ENCODE assay signal across 9 mouse cellular contexts in the genomic region with DNA sequence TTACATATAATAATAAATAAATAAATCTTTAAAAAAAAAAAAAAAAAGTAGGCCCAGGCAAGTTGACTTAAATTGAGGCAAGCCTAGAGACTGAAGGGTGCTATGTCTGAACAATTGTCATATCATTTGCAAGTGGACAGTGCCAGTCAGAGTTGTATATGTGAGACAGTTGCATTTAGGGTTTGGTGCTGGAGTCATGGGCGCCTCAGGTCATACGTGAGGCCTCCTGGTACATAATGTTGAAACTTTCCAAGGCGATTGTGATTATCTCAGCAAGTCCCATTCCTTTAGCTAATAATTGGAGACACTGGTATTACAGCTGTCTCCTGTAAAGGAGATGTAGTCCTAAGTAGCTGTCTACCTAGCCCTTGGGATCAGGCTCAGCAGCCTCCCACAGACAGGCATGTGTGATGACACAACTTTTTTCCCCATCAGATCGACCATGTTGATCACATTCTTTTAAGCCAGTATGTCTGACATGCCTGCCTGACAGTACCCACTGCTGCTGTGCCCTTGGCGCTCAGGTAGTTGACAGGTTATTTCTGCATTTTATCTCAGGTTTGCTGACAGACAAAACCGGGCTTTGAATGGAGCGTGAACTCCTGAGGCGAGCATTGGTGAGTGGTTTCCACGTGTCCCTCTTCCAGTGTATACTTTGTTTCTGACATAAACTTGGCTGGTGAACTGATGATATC. TPM values are rescaled to one million over a fixed set of nuclear protein-coding genes. Genes with fewer than 3 reads are reported as not detected.
A peak's percentile ranks its signal among the peaks of the same experiment; 100 is the strongest.
DNase-seq lines count a peak whose midpoint lies in the region; ATAC-seq and TF ChIP-seq lines count a peak whose summit lies in the region.
"Had no signal": no experiment of that assay in that cellular context is flagged by ENCODE, and none has a peak within 500 bp of the region (broad histone marks: within the 10 kb centered on the region; RNA-seq: fewer than 3 reads in every experiment).

No protein-coding gene starts in this region.

- H3K4me1 ChIP-seq in lung, embryonic 15.5 days: peaks cover 24% of the 10 kb centered on the region
- peaks cover 7% of the 10 kb centered on the region for H3K4me1 ChIP-seq in embryonic fibroblast, embryonic 13.5 days (ENCODE audit: control insufficient read depth, insufficient read depth, low read length)
- H3K4me1 ChIP-seq in limb, embryonic 14.5 days (ENCODE audit: control insufficient read depth, insufficient read depth, low read length): peaks cover 19% of the 10 kb centered on the region
- peaks cover 22% of the 10 kb centered on the region for H3K4me1 ChIP-seq in stomach, embryonic 14.5 days (ENCODE audit: control insufficient read depth, insufficient read depth, low read length)

- H3K27me3 ChIP-seq in lung, embryonic 15.5 days: no peaks in the 10 kb centered on the region
- H3K27me3 ChIP-seq in limb, embryonic 14.5 days (ENCODE audit: control insufficient read depth, insufficient read depth, low read length): no peaks in the 10 kb centered on the region
- H3K27me3 ChIP-seq in stomach, embryonic 14.5 days (ENCODE audit: control insufficient read depth, insufficient read depth, low read length): no peaks in the 10 kb centered on the region

- peaks cover 23% of the 10 kb centered on the region for H3K36me3 ChIP-seq in lung, embryonic 15.5 days
- peaks cover 22% of the 10 kb centered on the region for H3K36me3 ChIP-seq in limb, embryonic 14.5 days (ENCODE audit: control insufficient read depth, insufficient read depth, low read length)
- H3K36me3 ChIP-seq in stomach, embryonic 14.5 days (ENCODE audit: control insufficient read depth, insufficient read depth, low read length): peaks cover 16% of the 10 kb centered on the region

- H3K9me3 ChIP-seq in lung, embryonic 15.5 days: no peaks in the 10 kb centered on the region
- no peaks in the 10 kb centered on the region for H3K9me3 ChIP-seq in limb, embryonic 14.5 days (ENCODE audit: control insufficient read depth, low read length)
- H3K9me3 ChIP-seq in stomach, embryonic 14.5 days (ENCODE audit: control insufficient read depth, low read depth, low read length): no peaks in the 10 kb centered on the region

- TF ChIP-seq POLR2A in embryonic fibroblast, embryonic 13.5 days (IDR thresholded peaks at IDR 0.05; ENCODE audit: low read depth, low read length): peak; percentile 50
- TF ChIP-seq POLR2A in limb, embryonic 14.5 days (IDR thresholded peaks at IDR 0.05; ENCODE audit: borderline replicate concordance, extremely low read depth, insufficient read depth, insufficient read length): no peak

- peak overlapping the region; percentile 91 for H3K9ac ChIP-seq in lung, embryonic 15.5 days
- peak overlapping the region; percentile 92 for H3K9ac ChIP-seq in limb, embryonic 14.5 days (ENCODE audit: low read depth, low read length, severe bottlenecking)
- peak overlapping the region; percentile 76 for H3K9ac ChIP-seq in stomach, embryonic 14.5 days (replicated peaks; ENCODE audit: low read depth, low read length)

- peak overlapping the region; percentile 67 for H3K4me2 ChIP-seq in lung, embryonic 15.5 days
- peak overlapping the region; percentile 64 for H3K4me2 ChIP-seq in limb, embryonic 14.5 days (replicated peaks; ENCODE audit: low read depth, low read length, severe bottlenecking)
- peak overlapping the region; percentile 73 for H3K4me2 ChIP-seq in stomach, embryonic 14.5 days (replicated peaks; ENCODE audit: low read depth, low read length)

- WGBS in lung, embryonic 15.5 days: 14% methylated on average over 9 of the region's 9 CpGs
- WGBS in limb, embryonic 14.5 days: 27% methylated on average over 9 of the region's 9 CpGs
- 14% methylated on average over 9 of the region's 9 CpGs for WGBS in stomach, embryonic 14.5 days

- peak overlapping the region; percentile 44; the same call in 1 of the 2 replicates for H3K27ac ChIP-seq in lung, embryonic 15.5 days
- H3K27ac ChIP-seq in embryonic fibroblast, embryonic 13.5 days (ENCODE audit: insufficient read depth, low read length): peak overlapping the region; percentile 45; the same call in 1 of the 2 replicates
- no peak overlapping the region; the same call in 1 of the 2 replicates for H3K27ac ChIP-seq in limb, embryonic 14.5 days (replicated peaks; ENCODE audit: low read depth, low read length)
- H3K27ac ChIP-seq in stomach, embryonic 14.5 days (ENCODE audit: low read length): peak overlapping the region; percentile 67

- ATAC-seq in lung, embryonic 15.5 days (ENCODE audit: borderline replicate concordance, extremely low read depth, low FRiP score, low TSS enrichment): no peak
- no peak for ATAC-seq in limb, embryonic 14.5 days (ENCODE audit: low FRiP score, low read depth)
- ATAC-seq in stomach, embryonic 14.5 days (ENCODE audit: insufficient number of reproducible peaks, insufficient read depth, low FRiP score, low read depth): no peak

- peak overlapping the region; percentile 85 for H3K4me3 ChIP-seq in lung, embryonic 15.5 days
- H3K4me3 ChIP-seq in embryonic fibroblast, embryonic 13.5 days (ENCODE audit: insufficient read depth, low read length): peak overlapping the region; percentile 99
- peak overlapping the region; percentile 89 for H3K4me3 ChIP-seq in limb, embryonic 14.5 days (replicated peaks; ENCODE audit: low read length)
- peak overlapping the region; percentile 72 for H3K4me3 ChIP-seq in stomach, embryonic 14.5 days (ENCODE audit: low read depth, low read length)

- TF ChIP-seq CTCF in embryonic fibroblast, embryonic 13.5 days (IDR thresholded peaks at IDR 0.05; ENCODE audit: borderline replicate concordance, insufficient read depth, low read length): no peak

- DNase-seq in lung, postnatal 25 days (ENCODE audit: low spot score): no peak
- DNase-seq in limb, embryonic 14.5 days (ENCODE audit: low spot score): no peak
- DNase-seq in adrenal gland, postnatal 36 days: no peak
- no peak for DNase-seq in layer of hippocampus, postnatal 14 days (ENCODE audit: low spot score in 2 of 2)
- DNase-seq in left cerebral cortex, adult 9 months (ENCODE audit: low spot score in 2 of 2): no peak
- DNase-seq: cerebellum, adult 8-10 months had no signal

RNA-seq across cellular contexts. Expression of a gene that starts 1.9 kb away (rescaled TPM):
- 6.8 and 7.6 TPM in 2 replicates for polyA plus RNA-seq in lung, embryonic 15.5 days (2015; fragmentation: Nextera tagmentation; extraction: Ambion mirVana)
- polyA plus RNA-seq in embryonic fibroblast, embryonic 13.5 days (2011; ENCODE audit: insufficient read length, low read depth, missing spikeins): 23.6 and 23.8 TPM in 2 replicates
- 10.6 and 11.9 TPM in 2 replicates for polyA plus RNA-seq in limb, embryonic 14.5 days (2012; rRNA removed)
- polyA plus RNA-seq in limb, embryonic 14.5 days (2014; fragmentation: Nextera tagmentation; extraction: Ambion mirVana): 7.8 and 9.5 TPM in 2 replicates
- 6.7 TPM in 2 replicates for polyA plus RNA-seq in stomach, embryonic 14.5 days (2014; fragmentation: Nextera tagmentation; extraction: Ambion mirVana)
- 10 to 100 TPM; 50.0 to 57.8 TPM for total RNA-seq in adrenal gland, postnatal 36 days (2021)
- 10 to 100 TPM; 25.9 to 27.5 TPM for total RNA-seq in layer of hippocampus, postnatal 14 days (2021)

RNA-seq across cellular contexts. Expression of a gene that starts 49.8 kb away (rescaled TPM):
- polyA plus RNA-seq in lung, embryonic 15.5 days (2015; fragmentation: Nextera tagmentation; extraction: Ambion mirVana): 45.2 and 49.2 TPM in 2 replicates
- polyA plus RNA-seq in embryonic fibroblast, embryonic 13.5 days (2011; ENCODE audit: insufficient read length, low read depth, missing spikeins): 29.9 and 31.6 TPM in 2 replicates
- polyA plus RNA-seq in limb, embryonic 14.5 days (2012; rRNA removed): 45.2 and 50.2 TPM in 2 replicates
- 36.5 and 39.2 TPM in 2 replicates for polyA plus RNA-seq in limb, embryonic 14.5 days (2014; fragmentation: Nextera tagmentation; extraction: Ambion mirVana)
- polyA plus RNA-seq in stomach, embryonic 14.5 days (2014; fragmentation: Nextera tagmentation; extraction: Ambion mirVana): 38.2 and 45.3 TPM in 2 replicates
- 10 to 100 TPM; 32.0 to 42.5 TPM for total RNA-seq in adrenal gland, postnatal 36 days (2021)
- 10 to 100 TPM; 29.3 to 30.1 TPM for total RNA-seq in layer of hippocampus, postnatal 14 days (2021)
